In the genomic region with DNA sequence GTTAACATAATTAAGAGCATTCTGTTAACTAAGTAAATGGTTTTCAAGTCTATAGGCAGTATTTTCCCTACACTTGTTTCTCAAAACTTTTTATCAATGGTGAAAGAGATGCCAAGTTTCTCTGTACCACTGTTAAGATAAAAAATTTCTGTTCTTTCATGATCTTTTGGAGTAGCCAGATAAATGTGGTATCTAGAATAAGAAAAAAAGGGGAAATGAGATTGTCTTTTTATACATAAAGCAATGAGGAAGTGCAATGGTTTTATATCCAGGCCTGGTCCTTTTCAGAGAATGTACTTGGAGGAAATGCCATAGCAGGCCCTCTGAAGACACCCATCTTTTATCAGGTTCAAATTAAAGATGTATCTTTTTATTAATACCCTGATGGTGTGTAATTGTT, we compare ENCODE assay signal across 11 mouse cellular contexts.
"Had no signal": no experiment of that assay in that cellular context is flagged by ENCODE, and none has a peak within 500 bp of the region (broad histone marks: within the 10 kb centered on the region; RNA-seq: fewer than 3 reads in every experiment).

No protein-coding gene starts in this region.

- H3K4me3 ChIP-seq: left cerebral cortex, adult 2 months; limb, embryonic 10.5 days; liver, embryonic 12.5 days; midbrain, embryonic 12.5 days had no signal

- DNase-seq: kidney, adult 8-10 months; kidney, postnatal 25 days; lung, postnatal 36 days; right cerebral cortex, adult 18-20 months; thymus, adult 18-20 months; thymus, postnatal 14 days had no signal

- H3K27ac ChIP-seq: left cerebral cortex, adult 2 months; limb, embryonic 10.5 days; liver, embryonic 12.5 days; midbrain, embryonic 12.5 days had no signal

- H3K4me2 ChIP-seq: liver, embryonic 12.5 days; midbrain, embryonic 12.5 days had no signal

- H3K4me1 ChIP-seq: limb, embryonic 10.5 days had no signal

- ATAC-seq: liver, embryonic 12.5 days; midbrain, embryonic 16.5 days had no signal

- H3K9me3 ChIP-seq: limb, embryonic 10.5 days; liver, embryonic 12.5 days had no signal

- H3K36me3 ChIP-seq: liver, embryonic 12.5 days had no signal

- H3K27me3 ChIP-seq: liver, embryonic 12.5 days; midbrain, embryonic 12.5 days had no signal

- H3K9ac ChIP-seq: liver, embryonic 12.5 days; midbrain, embryonic 12.5 days had no signal
